Comparison of ENCODE assay signal across 16 mouse cellular contexts in genomic region chr15:25448703-25449340, GRCm38 (mm10). TPM values are rescaled to one million over a fixed set of nuclear protein-coding genes. Genes with fewer than 3 reads are reported as not detected.
A peak's percentile ranks its signal among the peaks of the same experiment; 100 is the strongest.
DNase-seq lines count a peak whose midpoint lies in the region.
"Had no signal": no experiment of that assay in that cellular context is flagged by ENCODE, and none has a peak within 500 bp of the region (broad histone marks: within the 10 kb centered on the region; RNA-seq: fewer than 3 reads in every experiment).

No protein-coding gene starts in this region.

- peak; percentile 44 for DNase-seq in 3134 (ENCODE audit: extremely low read depth, insufficient read length, low spot score)
- DNase-seq in 3T3-L1 (ENCODE audit: low read depth, low spot score), result peak; percentile 86
- DNase-seq in Muller cell, postnatal 12 days (ENCODE audit: inconsistent ontology term), result peak; percentile 80
- peak; percentile 79 for DNase-seq in fibroblast of lung, adult 2 months (ENCODE audit: low read depth)
- DNase-seq in thymus, postnatal 4 days, result no peak
- DNase-seq in thymus, postnatal 0 days (ENCODE audit: low spot score), result no peak
- no peak for DNase-seq in layer of hippocampus, postnatal 36 days
- DNase-seq: adrenal gland, adult 8-10 months; B cell, adult 2 months; cerebellum, adult 11-12 months; cerebellum, adult 8-10 months; cerebellum, postnatal 10 days; cerebellum, postnatal 36 days; embryo, embryonic 11 days; gastrocnemius, postnatal 25 days; kidney, adult 11 months had no signal

RNA-seq across cellular contexts. Expression of gene Basp1, which starts 35.3 kb away (rescaled TPM):
- 10.7 and 13.1 TPM in 2 replicates for polyA plus RNA-seq in thymus, postnatal 0 days (2015; fragmentation: Nextera tagmentation; extraction: Ambion mirVana)
- total RNA-seq in layer of hippocampus, postnatal 36 days (2021), result 100 to 1,000 TPM; 596 to 663 TPM

Comparison
In these comparisons a context has a peak if more than half of its experiments do, and no peak if none do; other contexts are left out.
1. DNase-seq: peak in 3134 (single experiment), 3T3-L1 (single experiment), Muller cell, postnatal 12 days (single experiment) and fibroblast of lung, adult 2 months (single experiment); none in thymus, postnatal 4 days (single experiment), thymus, postnatal 0 days (single experiment) and layer of hippocampus, postnatal 36 days (0 of 2).